Mouse (Mus musculus) kidney, adult 2 months (tissue): ENCODE data around the gene Dscam. TPM values are rescaled to one million over a fixed set of nuclear protein-coding genes. Genes with fewer than 3 reads are reported as not detected.

ENCODE experiments used
- DNase-seq: peaks from one replicate; pipeline ENCODE4 v3.0.0; 2021
- H3K27ac ChIP-seq: fragments of 200-500 bp; 2 replicates; pipeline ENCODE4 v1.5.1; 2012; ENCODE audit warnings: low read depth, low read length, control low read depth, inconsistent platforms; ENCODE audit not compliant: insufficient read depth
- H3K27me3 ChIP-seq: fragments of 200-500 bp; replicated peaks from 2 replicates; pipeline ENCODE4 v1.6.1; 2012; ENCODE audit warnings: mild to moderate bottlenecking, moderate library complexity, low read length, inconsistent platforms; ENCODE audit not compliant: control insufficient read depth, insufficient read depth
- H3K36me3 ChIP-seq: fragments of 200-500 bp; 2 replicates; pipeline ENCODE4 v1.6.1; 2012; ENCODE audit warnings: mild to moderate bottlenecking, moderate library complexity, low read length, inconsistent platforms; ENCODE audit not compliant: control insufficient read depth, insufficient read depth
- H3K4me1 ChIP-seq: fragments of 200-500 bp; 2 replicates; pipeline ENCODE4 v1.6.1; 2011; ENCODE audit warnings: low read length; ENCODE audit not compliant: control insufficient read depth, insufficient read depth
- H3K4me3 ChIP-seq: fragments of 200-500 bp; 2 replicates; pipeline ENCODE4 v1.5.1; 2011; ENCODE audit warnings: mild to moderate bottlenecking, low read depth, low read length, control low read depth; ENCODE audit not compliant: insufficient read depth
- CTCF ChIP-seq: fragments of 200-500 bp; conservative IDR thresholded peaks from 2 replicates; pipeline ENCODE4 v1.5.1; 2011; ENCODE audit warnings: low read depth, mild to moderate bottlenecking, control low read depth, low read length, moderate library complexity, mixed read lengths; ENCODE audit not compliant: insufficient read depth, insufficient read length
- POLR2A ChIP-seq: fragments of 200-500 bp; IDR thresholded peaks from one replicate; pipeline ENCODE4 v1.6.1; 2011; ENCODE audit warnings: low read depth, low read length, control low read depth
- WGBS: fragments of 180-500 bp; shearing (Covaris S2); methylation state at CpG from one replicate; pipeline ENCODE4 v1.1.7; 2018; 5-methylcytosine and 5-hydroxymethylcytosine counted together
- polyA plus RNA-seq: library from polyadenylated mRNA; depleted of rRNA; stranded (reverse); fragments of >200 nt; gene quantifications from 2 replicates; pipeline ENCODE4 v1.2.3, GENCODE M21; 2012

Gene Dscam
- polyA plus RNA-seq, 1 experiment: 0.06 TPM

DNA sequence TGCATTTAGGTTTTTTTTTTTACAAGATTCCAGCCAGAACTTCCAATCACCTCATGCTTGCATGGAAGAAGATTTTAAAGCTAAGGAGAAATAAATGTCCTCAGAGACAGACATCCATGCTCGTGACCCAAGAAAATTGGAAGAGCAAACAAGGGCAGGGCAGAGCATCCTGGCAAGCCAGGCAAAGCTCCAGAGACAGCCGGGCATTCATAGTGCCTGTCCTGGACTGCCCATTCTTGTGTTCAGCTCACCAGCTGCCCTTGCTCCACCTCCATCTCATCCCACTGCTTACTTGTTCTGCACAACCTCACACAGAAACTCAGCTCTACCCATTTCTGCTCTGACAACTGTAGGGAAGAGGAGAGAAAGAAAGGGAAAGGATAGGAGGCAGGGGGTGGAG lies 534.6 kb downstream of the Dscam start:
- no peak for DNase-seq
- no peaks in the 10 kb centered on the region for H3K4me1 ChIP-seq
- 75% methylated on average over 2 of the region's 2 CpGs for WGBS
- TF ChIP-seq POLR2A (no peak), CTCF (no peak)
- no peak overlapping the region for H3K27ac ChIP-seq
- H3K4me3 ChIP-seq: no peak overlapping the region
- no peaks in the 10 kb centered on the region for H3K27me3 ChIP-seq
- no peaks in the 10 kb centered on the region for H3K36me3 ChIP-seq

DNA sequence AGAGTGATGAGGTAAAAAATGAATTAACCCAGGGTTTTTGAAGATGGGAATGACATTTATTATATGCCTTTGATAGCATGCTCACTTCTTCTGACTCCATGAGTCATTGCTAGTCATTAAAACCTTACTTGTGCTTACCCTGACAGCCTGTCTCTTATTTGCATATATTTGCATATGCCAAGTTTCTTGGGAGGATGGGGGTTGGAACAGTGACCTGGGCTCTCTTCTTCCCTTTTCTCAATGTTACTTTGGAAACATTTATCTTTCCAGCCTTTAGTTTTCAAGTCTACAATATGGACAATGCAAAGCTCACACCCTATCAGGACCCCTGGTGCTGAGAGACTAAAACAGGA lies 535.8 kb downstream of the Dscam start:
- H3K4me1 ChIP-seq: no peaks in the 10 kb centered on the region
- H3K4me3 ChIP-seq: no peak overlapping the region
- H3K36me3 ChIP-seq: no peaks in the 10 kb centered on the region
- no peak for DNase-seq
- H3K27ac ChIP-seq: no peak overlapping the region
- H3K27me3 ChIP-seq: no peaks in the 10 kb centered on the region
- no peak for TF ChIP-seq POLR2A
- TF ChIP-seq CTCF: no peak

DNA sequence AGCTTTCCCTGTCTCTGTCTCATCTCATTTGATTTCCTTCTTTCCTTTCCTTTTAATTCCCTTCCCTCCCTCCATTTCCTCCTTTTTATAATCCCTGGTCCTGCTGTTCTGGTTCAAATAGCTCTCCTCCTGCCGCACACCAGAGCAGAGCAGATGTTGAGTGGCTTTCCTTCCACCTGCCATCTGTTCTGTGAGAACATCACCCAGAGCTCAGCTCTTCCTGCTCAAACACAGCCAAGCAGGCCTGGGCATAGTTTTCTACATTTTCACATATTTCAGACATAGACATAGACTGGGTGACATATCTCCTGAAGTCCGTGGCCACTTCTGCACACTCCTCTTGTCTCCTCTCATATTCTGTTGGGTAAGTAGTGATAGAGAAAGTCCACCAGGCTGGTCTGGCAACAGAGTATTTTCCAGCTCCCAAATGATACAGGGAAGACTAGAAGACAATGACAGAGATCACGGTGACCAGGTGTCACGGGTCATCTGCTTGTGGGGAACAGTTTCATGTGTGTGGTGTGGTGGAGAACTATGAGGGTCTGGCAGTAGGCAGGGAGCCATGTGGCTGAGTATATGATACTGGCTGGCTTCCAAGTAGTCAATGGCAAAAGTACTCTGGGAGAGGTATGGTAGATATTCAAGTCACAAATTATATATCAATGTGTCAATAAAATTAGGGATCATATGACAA lies 536.3 kb downstream of the Dscam start:
- Histone ChIP-seq H3K27me3 (no peaks in the 10 kb centered on the region), H3K27ac (no peak overlapping the region), H3K36me3 (no peaks in the 10 kb centered on the region), H3K4me3 (no peak overlapping the region), H3K4me1 (no peaks in the 10 kb centered on the region)
- TF ChIP-seq CTCF (no peak), POLR2A (no peak)
- WGBS: 89% methylated on average over 4 of the region's 4 CpGs
- DNase-seq: no peak

DNA sequence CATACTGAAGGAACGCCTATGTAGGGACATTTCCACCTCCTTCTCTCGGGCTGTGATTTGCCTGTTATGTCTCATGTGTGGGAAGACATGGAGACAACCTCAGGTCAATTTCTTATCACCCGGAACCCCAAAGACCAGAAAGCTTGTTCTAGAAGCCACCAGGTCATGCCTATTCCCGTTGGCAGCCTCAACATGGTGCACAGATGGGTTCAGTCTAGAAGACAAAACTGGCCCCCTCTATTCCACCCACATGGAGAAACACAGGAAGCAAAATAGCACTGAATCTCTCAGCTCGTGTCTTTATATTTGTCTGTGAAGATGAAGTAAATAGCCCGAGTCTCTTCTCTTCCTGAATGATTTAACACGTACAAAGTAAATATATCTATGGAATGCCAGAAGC lies 540.3 kb downstream of the Dscam start:
- Histone ChIP-seq H3K27ac (no peak overlapping the region), H3K27me3 (no peaks in the 10 kb centered on the region), H3K36me3 (no peaks in the 10 kb centered on the region), H3K4me3 (no peak overlapping the region), H3K4me1 (no peaks in the 10 kb centered on the region)
- DNase-seq: no peak
- 59% methylated on average over 7 of the region's 7 CpGs for WGBS
- TF ChIP-seq CTCF (no peak), POLR2A (no peak)

DNA sequence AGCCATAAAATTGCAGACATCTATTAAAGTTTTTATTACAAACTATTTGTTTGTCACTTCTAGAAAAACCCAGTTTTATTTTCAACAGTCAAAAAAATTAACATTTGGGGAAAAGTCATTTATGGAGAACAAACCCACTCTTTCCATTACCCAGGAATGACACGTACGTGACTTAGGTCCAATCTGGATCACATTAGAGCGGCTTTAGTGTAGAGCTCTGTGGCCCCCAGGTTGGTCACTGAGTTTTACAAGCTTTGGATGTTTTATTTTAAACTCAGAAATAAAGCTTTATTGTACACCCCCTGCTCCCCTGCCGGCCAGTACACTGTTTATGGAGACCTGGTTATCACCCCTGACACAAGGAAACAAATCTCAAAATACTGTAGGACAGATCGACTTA lies 540.9 kb downstream of the Dscam start:
- 70% methylated on average over 5 of the region's 5 CpGs for WGBS
- TF ChIP-seq POLR2A: no peak
- no peak for TF ChIP-seq CTCF
- DNase-seq: no peak
- Histone ChIP-seq H3K36me3 (no peaks in the 10 kb centered on the region), H3K4me3 (no peak overlapping the region), H3K27me3 (no peaks in the 10 kb centered on the region), H3K4me1 (no peaks in the 10 kb centered on the region), H3K27ac (no peak overlapping the region)

DNA sequence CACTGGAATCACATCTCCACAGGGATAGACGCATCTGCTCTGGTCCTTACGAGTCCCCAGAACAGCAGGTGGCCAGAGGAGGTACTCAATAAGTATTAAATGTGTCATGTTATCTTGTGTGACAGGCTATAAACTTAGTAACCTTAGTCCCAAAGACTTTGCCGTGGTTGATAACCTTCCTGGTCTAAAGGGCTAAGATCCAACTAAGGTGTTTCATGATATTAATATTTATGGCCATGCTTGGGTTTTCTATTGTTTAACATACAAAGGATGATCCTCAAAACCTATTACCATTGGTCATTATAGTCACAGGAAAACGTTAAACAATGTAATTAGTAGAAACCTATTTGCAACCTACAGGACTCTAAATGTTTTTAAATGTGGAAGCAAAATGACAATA lies 545.1 kb downstream of the Dscam start:
- Histone ChIP-seq H3K4me3 (no peak overlapping the region), H3K27me3 (no peaks in the 10 kb centered on the region), H3K4me1 (no peaks in the 10 kb centered on the region), H3K27ac (no peak overlapping the region), H3K36me3 (no peaks in the 10 kb centered on the region)
- 67% methylated on average over 4 of the region's 4 CpGs for WGBS
- TF ChIP-seq CTCF: no peak
- no peak for TF ChIP-seq POLR2A
- DNase-seq: no peak

DNA sequence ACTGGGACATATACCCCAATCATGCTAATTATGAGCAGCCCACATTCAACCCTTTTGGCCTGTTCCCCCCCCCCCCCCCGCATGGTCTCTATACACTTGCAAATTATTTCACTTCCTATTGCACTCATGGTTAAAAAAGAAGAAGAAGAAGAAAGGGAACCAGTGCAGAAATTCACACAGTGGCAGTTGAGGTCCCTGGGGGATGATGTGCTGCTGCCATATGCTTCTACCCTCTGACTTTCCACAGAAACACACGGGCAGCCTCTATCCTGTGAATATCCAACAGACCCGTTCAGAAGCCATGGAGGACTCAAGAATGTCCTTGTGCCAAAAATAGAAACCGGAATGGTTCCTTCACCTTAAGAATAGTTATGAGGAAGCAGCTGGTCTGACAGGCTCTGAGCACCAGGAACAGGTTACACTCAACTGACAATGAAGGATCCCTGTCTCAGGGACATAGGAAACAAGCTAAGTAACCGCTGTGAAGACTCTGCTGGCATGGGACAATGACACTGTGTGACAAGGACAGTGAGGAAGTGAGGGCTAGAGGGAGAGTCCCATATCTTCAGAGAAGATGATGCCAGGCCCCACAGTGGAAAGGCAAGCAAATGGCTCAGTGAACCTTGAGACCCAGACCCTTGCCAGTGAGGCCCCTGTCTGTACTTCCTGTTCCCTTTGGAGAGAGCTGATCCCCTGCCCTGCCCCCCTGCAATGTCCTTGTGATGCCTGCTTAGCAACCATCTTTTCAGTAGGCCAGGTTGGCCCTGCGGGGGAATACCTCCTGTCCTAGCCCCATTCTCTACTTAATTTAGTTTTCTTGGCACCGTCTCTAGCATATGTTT lies 545.8 kb downstream of the Dscam start:
- no peak for DNase-seq
- Histone ChIP-seq H3K4me1 (no peaks in the 10 kb centered on the region), H3K4me3 (no peak overlapping the region), H3K27ac (no peak overlapping the region), H3K27me3 (no peaks in the 10 kb centered on the region), H3K36me3 (no peaks in the 10 kb centered on the region)
- WGBS: 66% methylated on average over 7 of the region's 7 CpGs
- TF ChIP-seq CTCF (no peak), POLR2A (no peak)

DNA sequence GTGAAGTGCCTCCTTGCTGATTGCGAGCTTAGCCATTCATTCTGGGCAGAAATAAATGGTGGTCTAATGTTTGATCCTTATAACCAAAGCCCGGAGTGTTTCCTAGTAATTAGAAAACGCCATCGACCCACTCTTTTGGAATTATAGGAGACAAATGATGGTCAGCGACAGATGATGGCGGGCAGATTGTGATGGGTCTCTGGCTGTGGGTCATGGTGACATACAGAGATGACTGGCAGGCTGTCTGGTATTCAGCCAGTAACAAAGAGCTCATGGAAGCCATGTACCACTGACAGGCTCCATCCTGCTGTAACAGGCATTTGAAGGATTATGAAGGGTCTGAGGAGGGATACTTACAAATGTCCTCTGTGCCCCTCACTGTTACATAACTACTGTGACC lies 549.7 kb downstream of the Dscam start:
- Histone ChIP-seq H3K4me3 (no peak overlapping the region), H3K4me1 (no peaks in the 10 kb centered on the region), H3K36me3 (no peaks in the 10 kb centered on the region), H3K27me3 (no peaks in the 10 kb centered on the region), H3K27ac (no peak overlapping the region)
- no peak for TF ChIP-seq POLR2A
- no peak for TF ChIP-seq CTCF
- 95% methylated on average over 6 of the region's 6 CpGs for WGBS
- no peak for DNase-seq
